Mouse (Mus musculus) T-helper 17 cell (primary cell): ENCODE results near the gene Rpgrip1.

Source experiments
- in situ Hi-C, 2 experiments: fragments of 300-600 bp; cut with MboI, MseI; formaldehyde crosslinking; loops; 1 replicate in 1 of 2; 2 replicates in 1 of 2; pipeline ENCODE4 v1.15.1; 2025; ENCODE audit warnings: high pct_unique_total_duplicates in 2 of 2

The Rpgrip1 gene

GRCm38 (mm10) chr14:52118823-52119608 lies 8.5 kb downstream of the Rpgrip1 start:
- in situ Hi-C loops: no loop called here

GRCm38 (mm10) chr14:52120169-52120568 lies 9.7 kb downstream of the Rpgrip1 start:
- in situ Hi-C loops: loop anchor here in 1 of 2 experiments (5.0 kb wide), 1 partner anchor 42 kb away; no protein-coding TSS in a partner anchor

- in situ Hi-C loops: loop anchor here in 1 of 2 experiments (5.0 kb wide), 1 partner anchor 38 kb away; no protein-coding TSS in a partner anchor
Measured at GRCm38 (mm10) chr14:52123918-52124317, 13.4 kb downstream of the Rpgrip1 start.

- in situ Hi-C loops: loop anchor here (5.0 to 25.0 kb wide), 2 partner anchors 38 to 438 kb away; no protein-coding TSS in a partner anchor
Measured at GRCm38 (mm10) chr14:52124636-52125035, 14.1 kb downstream of the Rpgrip1 start.

- in situ Hi-C loops: loop anchor here in 1 of 2 experiments (25.0 kb wide), 1 partner anchor 429 kb away; no protein-coding TSS in a partner anchor
Measured at GRCm38 (mm10) chr14:52133584-52133983, 23.1 kb downstream of the Rpgrip1 start.

GRCm38 (mm10) chr14:52140577-52141444 lies 30.3 kb downstream of the Rpgrip1 start:
- in situ Hi-C loops: loop anchor here in 1 of 2 experiments (25.0 kb wide), 1 partner anchor 421 kb away; no protein-coding TSS in a partner anchor

GRCm38 (mm10) chr14:52141445-52142127 lies 31.1 kb downstream of the Rpgrip1 start:
- in situ Hi-C loops: loop anchor here in 1 of 2 experiments (25.0 kb wide), 1 partner anchor 421 kb away; no protein-coding TSS in a partner anchor

- in situ Hi-C loops: loop anchor here in 1 of 2 experiments (25.0 kb wide), 1 partner anchor 418 kb away; no protein-coding TSS in a partner anchor
Measured at GRCm38 (mm10) chr14:52144165-52144564, 33.7 kb downstream of the Rpgrip1 start.

- in situ Hi-C loops: loop anchor here in 1 of 2 experiments (25.0 kb wide), 1 partner anchor 416 kb away; no protein-coding TSS in a partner anchor
Measured at GRCm38 (mm10) chr14:52146540-52146939, 36.0 kb downstream of the Rpgrip1 start.

- in situ Hi-C loops: loop anchor here in 1 of 2 experiments (25.0 kb wide), 1 partner anchor 412 kb away; no protein-coding TSS in a partner anchor
Measured at GRCm38 (mm10) chr14:52149888-52150287, 39.4 kb downstream of the Rpgrip1 start.

- in situ Hi-C loops: no loop called here
Measured at GRCm38 (mm10) chr14:52152179-52152578, 41.7 kb downstream of the Rpgrip1 start.

GRCm38 (mm10) chr14:52152613-52153012 lies 42.1 kb downstream of the Rpgrip1 start:
- in situ Hi-C loops: no loop called here

- in situ Hi-C loops: no loop called here
Measured at GRCm38 (mm10) chr14:52155008-52155407, 44.5 kb downstream of the Rpgrip1 start.

- in situ Hi-C loops: loop anchor here (5.0 kb wide), 2 partner anchors 39 to 51 kb away; no protein-coding TSS in a partner anchor
Measured at GRCm38 (mm10) chr14:52160911-52161310, 50.4 kb downstream of the Rpgrip1 start.

- in situ Hi-C loops: no loop called here
Measured at GRCm38 (mm10) chr14:52166571-52166970, 56.1 kb downstream of the Rpgrip1 start.

GRCm38 (mm10) chr14:52188788-52189187 lies 78.3 kb downstream of the Rpgrip1 start:
- in situ Hi-C loops: no loop called here

GRCm38 (mm10) chr14:52189519-52189918 lies 79.0 kb downstream of the Rpgrip1 start:
- in situ Hi-C loops: no loop called here

- in situ Hi-C loops: no loop called here
Measured at GRCm38 (mm10) chr14:52190740-52191359, 80.3 kb downstream of the Rpgrip1 start.

- in situ Hi-C loops: no loop called here
Measured at GRCm38 (mm10) chr14:52195691-52196090, 85.2 kb downstream of the Rpgrip1 start.
